In genomic region chr10:95682091-95682740, GRCm38 (mm10) we compare ENCODE assay signal across 22 mouse cellular contexts. TPM values are rescaled to one million over a fixed set of nuclear protein-coding genes. Genes with fewer than 3 reads are reported as not detected.
"Had no signal": no experiment of that assay in that cellular context is flagged by ENCODE, and none has a peak within 500 bp of the region (broad histone marks: within the 10 kb centered on the region; RNA-seq: fewer than 3 reads in every experiment).

No protein-coding gene starts in this region.

- H3K9me3 ChIP-seq: lung, embryonic 15.5 days; megakaryocyte, embryonic 14.5 days; midbrain, embryonic 13.5 days; midbrain, embryonic 15.5 days; neural tube, embryonic 12.5 days; stomach, embryonic 15.5 days had no signal

- H3K4me3 ChIP-seq: lung, embryonic 15.5 days; megakaryocyte, embryonic 14.5 days; midbrain, embryonic 13.5 days; neural tube, embryonic 12.5 days; stomach, embryonic 15.5 days had no signal

- ATAC-seq: lung, postnatal 0 days; midbrain, embryonic 13.5 days; midbrain, embryonic 15.5 days had no signal

- H3K27ac ChIP-seq: lung, embryonic 15.5 days; macrophage; midbrain, embryonic 13.5 days; midbrain, embryonic 15.5 days; neural tube, embryonic 12.5 days; stomach, embryonic 15.5 days; stomach, postnatal 0 days had no signal

- DNase-seq: lung, postnatal 14 days; lung, postnatal 36 days; right cerebral cortex, postnatal 14 days; thymus, adult 2 months; thymus, postnatal 25 days; thymus, postnatal 4 days had no signal

- H3K4me2 ChIP-seq: lung, embryonic 15.5 days; midbrain, embryonic 11.5 days; midbrain, embryonic 13.5 days; midbrain, embryonic 15.5 days; neural tube, embryonic 12.5 days; stomach, embryonic 15.5 days had no signal

- H3K9ac ChIP-seq: lung, embryonic 15.5 days; midbrain, embryonic 13.5 days; midbrain, embryonic 15.5 days; neural tube, embryonic 12.5 days; stomach, embryonic 15.5 days had no signal

- H3K27me3 ChIP-seq: lung, embryonic 15.5 days; midbrain, embryonic 13.5 days; midbrain, embryonic 15.5 days; neural tube, embryonic 12.5 days; stomach, embryonic 15.5 days had no signal

- H3K36me3 ChIP-seq: lung, embryonic 15.5 days; midbrain, embryonic 13.5 days; midbrain, embryonic 15.5 days; neural tube, embryonic 12.5 days; stomach, embryonic 15.5 days had no signal

RNA-seq across cellular contexts. Expression of gene Anapc15-ps, which starts 9.0 kb away (rescaled TPM):
- total RNA-seq: midbrain, postnatal 0 days; monocyte, adult 5-6 weeks; neutrophil, adult 5-6 weeks had no signal
- polyA plus RNA-seq: lung, postnatal 0 days; midbrain, embryonic 11.5 days; midbrain, embryonic 13.5 days; midbrain, embryonic 15.5 days; midbrain, postnatal 0 days; neural tube, embryonic 12.5 days; neural tube, embryonic 14.5 days; spleen, adult 2 months; stomach, postnatal 0 days; testis, adult 2 months; thymus, adult 2 months had no signal
